12 mouse cellular contexts compared by ENCODE assay signal in the genomic region with DNA sequence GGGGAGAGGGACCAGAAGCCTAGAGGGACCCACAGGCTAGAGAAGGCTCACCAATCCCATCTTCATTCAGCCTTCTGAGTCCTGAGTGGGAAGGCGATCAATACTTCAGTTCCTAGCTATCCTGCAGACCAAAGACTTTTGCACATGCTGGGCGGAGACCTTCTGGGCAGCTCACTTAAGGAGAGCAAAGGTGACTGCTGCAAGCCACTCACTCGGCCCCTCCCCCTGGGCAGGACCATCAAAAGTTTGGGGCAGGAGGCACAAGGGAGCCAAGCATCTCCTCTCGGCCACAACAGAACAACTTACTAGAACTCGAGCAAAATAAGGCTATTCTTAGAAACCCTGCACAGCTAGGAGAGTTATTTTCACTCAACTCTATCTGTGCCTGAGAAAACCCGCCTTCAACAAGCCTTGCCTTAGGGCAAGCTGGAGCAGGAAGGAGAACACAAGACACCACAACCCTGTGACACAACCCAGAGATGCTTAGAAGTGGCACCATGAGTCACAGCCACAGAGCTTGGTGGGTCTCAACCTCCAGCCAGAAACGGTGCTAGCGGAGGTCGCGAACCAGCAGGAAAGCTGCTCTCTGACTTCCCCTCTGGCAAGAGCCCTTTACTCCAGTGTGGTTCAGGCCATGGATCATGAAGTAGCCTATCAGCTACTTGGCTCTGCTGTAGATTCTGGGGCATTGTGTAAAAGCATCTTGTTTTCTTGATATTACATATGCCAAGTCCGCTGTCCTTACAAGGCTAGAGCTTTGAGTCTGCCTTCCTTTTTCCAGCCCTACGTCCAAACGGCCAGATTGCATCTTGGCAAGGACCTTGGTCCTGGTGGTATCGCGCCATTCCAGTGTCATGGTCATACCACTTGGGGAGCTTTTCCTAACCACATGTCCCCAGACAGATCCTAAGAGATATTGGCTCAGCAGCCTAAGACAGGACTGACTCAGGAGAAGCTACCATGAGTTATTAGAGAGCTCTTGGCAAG.
A peak's percentile ranks its signal among the peaks of the same experiment; 100 is the strongest.
DNase-seq lines count a peak whose midpoint lies in the region; ATAC-seq and TF ChIP-seq lines count a peak whose summit lies in the region.
"Had no signal": no experiment of that assay in that cellular context is flagged by ENCODE, and none has a peak within 500 bp of the region (broad histone marks: within the 10 kb centered on the region; RNA-seq: fewer than 3 reads in every experiment).

No protein-coding gene starts in this region.

- WGBS in kidney, adult 2 months: 71% methylated on average over 15 of the region's 15 CpGs
- 85% methylated on average over 15 of the region's 15 CpGs for WGBS in kidney, embryonic 16.5 days

- no peak for ATAC-seq in kidney, embryonic 16.5 days (ENCODE audit: low FRiP score, low TSS enrichment)
- ATAC-seq in megakaryocyte-erythroid progenitor cell, adult 5-6 weeks (replicated peaks; ENCODE audit: low FRiP score, low TSS enrichment, poor library complexity, severe bottlenecking): no peak
- ATAC-seq: forebrain, embryonic 15.5 days; midbrain, embryonic 15.5 days had no signal

- H3K9ac ChIP-seq in kidney, embryonic 16.5 days (replicated peaks; ENCODE audit: low read length): no peak overlapping the region
- H3K9ac ChIP-seq: forebrain, embryonic 15.5 days; midbrain, embryonic 15.5 days had no signal

- H3K36me3 ChIP-seq in kidney, adult 2 months (ENCODE audit: control insufficient read depth, insufficient read depth, low read length): no peaks in the 10 kb centered on the region
- H3K36me3 ChIP-seq in kidney, embryonic 16.5 days (ENCODE audit: insufficient read depth, low read length): no peaks in the 10 kb centered on the region

- no peaks in the 10 kb centered on the region for H3K9me3 ChIP-seq in kidney, embryonic 16.5 days (ENCODE audit: low read length)
- H3K9me3 ChIP-seq: forebrain, embryonic 15.5 days; midbrain, embryonic 15.5 days had no signal

- no peak overlapping the region for H3K4me3 ChIP-seq in kidney, adult 2 months (ENCODE audit: insufficient read depth, low read depth, low read length)
- no peak overlapping the region for H3K4me3 ChIP-seq in kidney, embryonic 16.5 days (ENCODE audit: low read length)
- H3K4me3 ChIP-seq: forebrain, embryonic 15.5 days; midbrain, embryonic 15.5 days had no signal

- TF ChIP-seq CTCF in kidney, adult 2 months (conservative IDR thresholded peaks at IDR 0.05; ENCODE audit: insufficient read depth, insufficient read length, low read depth, low read length): no peak

- peak; percentile 43 for DNase-seq in adrenal gland, adult 2 months
- DNase-seq in adrenal gland, postnatal 4 days (ENCODE audit: low spot score in 2 of 2): no peak
- DNase-seq in kidney, adult 2 months: peak; percentile 65
- peak; percentile 47 for DNase-seq in brain, adult 2 months (ENCODE audit: low read depth, low spot score)
- peak; percentile 31 for DNase-seq in kidney, postnatal 10 days
- DNase-seq in cerebellum, adult 18-20 months: no peak
- DNase-seq: cerebellum, postnatal 36 days; liver had no signal

- no peak overlapping the region for H3K4me2 ChIP-seq in kidney, embryonic 16.5 days (replicated peaks; ENCODE audit: low read depth, low read length)
- H3K4me2 ChIP-seq: forebrain, embryonic 15.5 days; midbrain, embryonic 15.5 days had no signal

- TF ChIP-seq POLR2A in kidney, adult 2 months (IDR thresholded peaks at IDR 0.05; ENCODE audit: low read depth, low read length): no peak

- no peaks in the 10 kb centered on the region for H3K27me3 ChIP-seq in kidney, adult 2 months (replicated peaks; ENCODE audit: control insufficient read depth, insufficient read depth, low read length)
- H3K27me3 ChIP-seq in kidney, embryonic 16.5 days (ENCODE audit: insufficient read depth, low read length): no peaks in the 10 kb centered on the region
- H3K27me3 ChIP-seq: forebrain, embryonic 15.5 days; midbrain, embryonic 15.5 days had no signal

- H3K4me1 ChIP-seq in kidney, adult 2 months (ENCODE audit: control insufficient read depth, insufficient read depth, low read length): no peaks in the 10 kb centered on the region
- H3K4me1 ChIP-seq in kidney, embryonic 16.5 days (ENCODE audit: insufficient read depth, low read length): no peaks in the 10 kb centered on the region
- H3K4me1 ChIP-seq: midbrain, embryonic 15.5 days had no signal

- no peak overlapping the region for H3K27ac ChIP-seq in kidney, adult 2 months (ENCODE audit: insufficient read depth, low read depth, low read length)
- H3K27ac ChIP-seq in kidney, embryonic 16.5 days (ENCODE audit: low read length): no peak overlapping the region
- H3K27ac ChIP-seq: forebrain, embryonic 15.5 days; midbrain, embryonic 15.5 days had no signal

Comparison
In these comparisons a context has a peak if more than half of its experiments do, and no peak if none do; other contexts are left out.
1. DNase-seq: peak in adrenal gland, adult 2 months (single experiment), kidney, adult 2 months (single experiment), brain, adult 2 months (single experiment) and kidney, postnatal 10 days (single experiment); none in adrenal gland, postnatal 4 days (0 of 2) and cerebellum, adult 18-20 months (0 of 2).